In genomic region chr16:74192979-74193554, GRCm38 (mm10) we compare ENCODE assay signal across 12 mouse cellular contexts.
"Had no signal": no experiment of that assay in that cellular context is flagged by ENCODE, and none has a peak within 500 bp of the region (broad histone marks: within the 10 kb centered on the region; RNA-seq: fewer than 3 reads in every experiment).

No protein-coding gene starts in this region.

- H3K4me3 ChIP-seq: layer of hippocampus, adult 2 months; limb, embryonic 12.5 days; neural tube, embryonic 13.5 days had no signal

- H3K4me2 ChIP-seq: limb, embryonic 12.5 days; neural tube, embryonic 13.5 days had no signal

- H3K4me1 ChIP-seq: limb, embryonic 12.5 days had no signal

- H3K9me3 ChIP-seq: limb, embryonic 12.5 days; neural tube, embryonic 13.5 days had no signal

- H3K27ac ChIP-seq: layer of hippocampus, adult 2 months; limb, embryonic 12.5 days; liver, embryonic 14.5 days; neural tube, embryonic 13.5 days had no signal

- H3K9ac ChIP-seq: limb, embryonic 12.5 days; liver, embryonic 14.5 days; neural tube, embryonic 13.5 days had no signal

- H3K27me3 ChIP-seq: limb, embryonic 12.5 days; neural tube, embryonic 13.5 days had no signal

- H3K36me3 ChIP-seq: limb, embryonic 12.5 days; neural tube, embryonic 13.5 days had no signal

- DNase-seq: kidney, adult 18-20 months; kidney, postnatal 10 days; kidney, postnatal 4 days; liver; lung, adult 18-20 months; right cerebral cortex, adult 18-20 months; right cerebral cortex, postnatal 25 days; thymus, postnatal 36 days had no signal
